Comparison of ENCODE assay signal across 18 mouse cellular contexts in the genomic region with DNA sequence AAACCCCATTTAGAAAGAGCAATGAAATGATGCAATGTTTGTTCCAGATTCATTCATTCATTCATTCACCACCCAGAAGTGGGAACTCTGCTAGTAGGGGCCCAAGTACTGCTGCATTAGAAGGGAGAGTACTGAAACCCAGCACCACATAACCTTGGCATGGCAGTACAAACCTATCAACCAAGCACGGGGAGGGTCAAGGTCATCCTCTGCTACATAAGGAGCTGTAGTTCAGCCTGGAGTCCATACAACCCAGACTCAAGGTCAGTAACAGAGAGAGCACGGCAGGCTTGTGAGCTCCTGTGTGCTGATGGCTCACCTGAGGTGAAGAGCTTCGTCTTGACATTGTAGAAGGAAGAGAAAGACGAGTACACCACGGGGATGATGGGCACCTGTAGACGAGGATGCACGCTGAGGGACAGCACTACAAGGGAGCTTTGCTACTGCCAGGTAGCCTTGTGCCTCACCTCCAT. TPM values are rescaled to one million over a fixed set of nuclear protein-coding genes. Genes with fewer than 3 reads are reported as not detected.
DNase-seq lines count a peak whose midpoint lies in the region; ATAC-seq and TF ChIP-seq lines count a peak whose summit lies in the region.
"Had no signal": no experiment of that assay in that cellular context is flagged by ENCODE, and none has a peak within 500 bp of the region (broad histone marks: within the 10 kb centered on the region; RNA-seq: fewer than 3 reads in every experiment).

No protein-coding gene starts in this region.

- no peak overlapping the region for H3K4me2 ChIP-seq in heart, embryonic 15.5 days
- H3K4me2 ChIP-seq in lung, embryonic 15.5 days, result no peak overlapping the region
- H3K4me2 ChIP-seq in liver, embryonic 14.5 days (ENCODE audit: low read depth), result no peak overlapping the region
- H3K4me2 ChIP-seq: forebrain, embryonic 15.5 days; hindbrain, embryonic 13.5 days; limb, embryonic 15.5 days; midbrain, embryonic 15.5 days; neural tube, embryonic 13.5 days had no signal

- no peaks in the 10 kb centered on the region for H3K9me3 ChIP-seq in heart, embryonic 15.5 days (replicated peaks)
- no peaks in the 10 kb centered on the region for H3K9me3 ChIP-seq in lung, embryonic 15.5 days
- no peaks in the 10 kb centered on the region for H3K9me3 ChIP-seq in liver, embryonic 14.5 days (ENCODE audit: control insufficient read depth, low read length)
- H3K9me3 ChIP-seq: forebrain, embryonic 15.5 days; hindbrain, embryonic 13.5 days; limb, embryonic 15.5 days; midbrain, embryonic 15.5 days; neural tube, embryonic 13.5 days had no signal

- H3K4me1 ChIP-seq in heart, embryonic 15.5 days (replicated peaks), result peaks cover 8% of the 10 kb centered on the region
- H3K4me1 ChIP-seq in lung, embryonic 15.5 days, result 0 out of 2 replicates have a peak, but pooled peaks cover 11% of the 10 kb centered on the region
- H3K4me1 ChIP-seq in liver, embryonic 14.5 days (replicated peaks; ENCODE audit: control insufficient read depth in 2 of 2, insufficient read depth in 2 of 2, low read length in 1 of 2), result peaks cover 0 to 16% of the 10 kb centered on the region in 2 experiments; a peak in 2 of 4 replicates
- H3K4me1 ChIP-seq: forebrain, embryonic 15.5 days; hindbrain, embryonic 13.5 days; midbrain, embryonic 15.5 days; neural tube, embryonic 13.5 days had no signal

- ATAC-seq in heart, embryonic 15.5 days (replicated peaks; ENCODE audit: insufficient number of reproducible peaks, insufficient read depth, low FRiP score, low read depth), result 0 out of 2 replicates have a peak, but pooled peaks have one; percentile 1
- ATAC-seq in lung, embryonic 15.5 days (ENCODE audit: borderline replicate concordance, extremely low read depth, low FRiP score, low TSS enrichment), result peak; percentile 13; the same call in 1 of the 2 replicates
- ATAC-seq in liver, embryonic 14.5 days (ENCODE audit: insufficient read depth), result peak; percentile 14; the same call in 1 of the 2 replicates
- ATAC-seq: forebrain, embryonic 15.5 days; midbrain, embryonic 15.5 days had no signal

- H3K4me3 ChIP-seq in heart, embryonic 15.5 days, result no peak overlapping the region
- no peak overlapping the region for H3K4me3 ChIP-seq in lung, embryonic 15.5 days
- H3K4me3 ChIP-seq in liver, embryonic 14.5 days (ENCODE audit: insufficient read depth in 1 of 2, low read depth in 2 of 2, low read length in 2 of 2), result no peak overlapping the region
- H3K4me3 ChIP-seq: forebrain, embryonic 15.5 days; hindbrain, embryonic 13.5 days; limb, embryonic 15.5 days; midbrain, embryonic 15.5 days; neural tube, embryonic 13.5 days had no signal

- intact Hi-C loops in heart, postnatal 36 days (cut with DNase I), result no loop called here

- no peak for TF ChIP-seq EP300 in liver, embryonic 14.5 days (IDR thresholded peaks at IDR 0.05; ENCODE audit: low read depth)

- H3K36me3 ChIP-seq in heart, embryonic 15.5 days, result peaks cover 27% of the 10 kb centered on the region; the same call in 1 of the 2 replicates
- peaks cover 24% of the 10 kb centered on the region; the same call in 1 of the 2 replicates for H3K36me3 ChIP-seq in lung, embryonic 15.5 days
- no peaks in the 10 kb centered on the region; the same call in 1 of the 2 replicates for H3K36me3 ChIP-seq in liver, embryonic 14.5 days (replicated peaks; ENCODE audit: control insufficient read depth, insufficient read depth, low read depth)
- H3K36me3 ChIP-seq: forebrain, embryonic 15.5 days; hindbrain, embryonic 13.5 days; midbrain, embryonic 15.5 days; neural tube, embryonic 13.5 days had no signal

- DNase-seq in heart, postnatal 36 days, result no peak
- DNase-seq in lung, postnatal 36 days, result no peak
- DNase-seq in liver, embryonic 14.5 days (ENCODE audit: low read depth in 3 of 3, low spot score in 3 of 3), result no peak
- peak; percentile 46 for DNase-seq in yolk sac, embryonic 10.5 days (ENCODE audit: low spot score)
- DNase-seq in gastrocnemius, adult 8-10 months (ENCODE audit: low spot score in 2 of 2), result no peak
- no peak for DNase-seq in gastrocnemius, postnatal 10 days
- DNase-seq: cerebellum, adult 11-12 months; gastrocnemius, postnatal 25 days had no signal

- WGBS in heart, embryonic 15.5 days, result 69% methylated on average over 7 of the region's 7 CpGs
- WGBS in lung, embryonic 15.5 days, result 79% methylated on average over 7 of the region's 7 CpGs
- WGBS in liver, embryonic 14.5 days (ENCODE audit: insufficient replicate concordance), result 62% methylated on average over 7 of the region's 7 CpGs

- no peak for TF ChIP-seq CTCF in liver, embryonic 14.5 days (IDR thresholded peaks at IDR 0.05; ENCODE audit: low read depth)

- H3K27ac ChIP-seq in heart, embryonic 15.5 days, result no peak overlapping the region
- no peak overlapping the region for H3K27ac ChIP-seq in lung, embryonic 15.5 days
- no peak overlapping the region for H3K27ac ChIP-seq in liver, embryonic 14.5 days
- H3K27ac ChIP-seq: forebrain, embryonic 15.5 days; hindbrain, embryonic 13.5 days; limb, embryonic 15.5 days; midbrain, embryonic 15.5 days; neural tube, embryonic 13.5 days had no signal

- H3K27me3 ChIP-seq in heart, embryonic 15.5 days, result no peaks in the 10 kb centered on the region
- H3K27me3 ChIP-seq in lung, embryonic 15.5 days, result no peaks in the 10 kb centered on the region
- H3K27me3 ChIP-seq in liver, embryonic 14.5 days (ENCODE audit: control insufficient read depth, insufficient read depth, low read length), result no peaks in the 10 kb centered on the region
- H3K27me3 ChIP-seq: forebrain, embryonic 15.5 days; hindbrain, embryonic 13.5 days; limb, embryonic 15.5 days; midbrain, embryonic 15.5 days; neural tube, embryonic 13.5 days had no signal

- H3K9ac ChIP-seq in heart, embryonic 15.5 days, result no peak overlapping the region
- no peak overlapping the region for H3K9ac ChIP-seq in lung, embryonic 15.5 days
- no peak overlapping the region for H3K9ac ChIP-seq in liver, embryonic 14.5 days (replicated peaks)
- H3K9ac ChIP-seq: forebrain, embryonic 15.5 days; hindbrain, embryonic 13.5 days; limb, embryonic 15.5 days; midbrain, embryonic 15.5 days; neural tube, embryonic 13.5 days had no signal

RNA-seq across cellular contexts. Expression of a gene that starts 8.1 kb away (rescaled TPM):
- not detected in 2 replicates for polyA plus RNA-seq in heart, embryonic 15.5 days (2015; fragmentation: Nextera tagmentation; extraction: Ambion mirVana)
- not detected for total RNA-seq in heart, postnatal 36 days (2021)
- not detected in 2 replicates for polyA plus RNA-seq in lung, embryonic 15.5 days (2015; fragmentation: Nextera tagmentation; extraction: Ambion mirVana)
- not detected in 2 replicates for polyA plus RNA-seq in liver, embryonic 14.5 days (2012; rRNA removed)
- not detected in 2 replicates for polyA plus RNA-seq in liver, embryonic 14.5 days (2014; fragmentation: Nextera tagmentation; extraction: Ambion mirVana)
- not detected for total RNA-seq in gastrocnemius, adult 8-10 months (2022)
- total RNA-seq in gastrocnemius, postnatal 10 days (2021), result under 1 TPM in 1 of 2 experiments, not detected in 1; 0.40 TPM
- total RNA-seq: gastrocnemius, postnatal 25 days had no signal
- polyA plus RNA-seq: C2C12; forebrain, embryonic 15.5 days; hindbrain, embryonic 13.5 days; limb, embryonic 15.5 days; midbrain, embryonic 15.5 days; neural tube, embryonic 13.5 days; spleen, adult 2 months; thymus, adult 2 months had no signal

RNA-seq across cellular contexts. Expression of a gene that starts 9.7 kb away (rescaled TPM):
- polyA plus RNA-seq in heart, embryonic 15.5 days (2015; fragmentation: Nextera tagmentation; extraction: Ambion mirVana), result 19.9 and 26.3 TPM in 2 replicates
- total RNA-seq in heart, postnatal 36 days (2021), result 10 to 100 TPM; 69.1 to 71.6 TPM
- 39.1 and 41.1 TPM in 2 replicates for polyA plus RNA-seq in lung, embryonic 15.5 days (2015; fragmentation: Nextera tagmentation; extraction: Ambion mirVana)
- 27.2 and 29.8 TPM in 2 replicates for polyA plus RNA-seq in liver, embryonic 14.5 days (2012; rRNA removed)
- polyA plus RNA-seq in liver, embryonic 14.5 days (2014; fragmentation: Nextera tagmentation; extraction: Ambion mirVana), result 31.4 and 32.8 TPM in 2 replicates
- 1 to 10 TPM; 2.9 to 8.9 (median 5.6) TPM for total RNA-seq in gastrocnemius, adult 8-10 months (2022)
- 1 to 10 TPM; 9.3 to 9.4 TPM for total RNA-seq in gastrocnemius, postnatal 10 days (2021)

RNA-seq across cellular contexts. Expression of a gene that starts 14.7 kb away (rescaled TPM):
- polyA plus RNA-seq in heart, embryonic 15.5 days (2015; fragmentation: Nextera tagmentation; extraction: Ambion mirVana), result 159 and 197 TPM in 2 replicates
- total RNA-seq in heart, postnatal 36 days (2021), result 100 to 1,000 TPM; 146 to 183 TPM
- 339 and 341 TPM in 2 replicates for polyA plus RNA-seq in lung, embryonic 15.5 days (2015; fragmentation: Nextera tagmentation; extraction: Ambion mirVana)
- polyA plus RNA-seq in liver, embryonic 14.5 days (2012; rRNA removed), result 61.7 and 68.0 TPM in 2 replicates
- 46.8 and 47.6 TPM in 2 replicates for polyA plus RNA-seq in liver, embryonic 14.5 days (2014; fragmentation: Nextera tagmentation; extraction: Ambion mirVana)
- 10 to 100 TPM; 28.7 to 37.4 (median 31.6) TPM for total RNA-seq in gastrocnemius, adult 8-10 months (2022)
- total RNA-seq in gastrocnemius, postnatal 10 days (2021), result 100 to 1,000 TPM; 104 to 147 TPM

RNA-seq across cellular contexts. Expression of a gene that starts 33.8 kb away (rescaled TPM):
- 12.2 and 18.0 TPM in 2 replicates for polyA plus RNA-seq in heart, embryonic 15.5 days (2015; fragmentation: Nextera tagmentation; extraction: Ambion mirVana)
- 10 to 100 TPM; 26.4 to 28.3 TPM for total RNA-seq in heart, postnatal 36 days (2021)
- polyA plus RNA-seq in lung, embryonic 15.5 days (2015; fragmentation: Nextera tagmentation; extraction: Ambion mirVana), result 21.8 and 23.5 TPM in 2 replicates
- 0.78 and 0.94 TPM in 2 replicates for polyA plus RNA-seq in liver, embryonic 14.5 days (2012; rRNA removed)
- 0.70 and 0.78 TPM in 2 replicates for polyA plus RNA-seq in liver, embryonic 14.5 days (2014; fragmentation: Nextera tagmentation; extraction: Ambion mirVana)
- 1 to 10 TPM; 1.3 to 2.1 (median 1.6) TPM for total RNA-seq in gastrocnemius, adult 8-10 months (2022)
- 1 to 10 TPM; 2.9 to 3.4 TPM for total RNA-seq in gastrocnemius, postnatal 10 days (2021)

Comparison
In these comparisons a context has a peak if more than half of its experiments do, and no peak if none do; other contexts are left out.
1. RNA of a gene that starts 9.7 kb away (total RNA-seq): 69.1 to 71.6 TPM in heart, postnatal 36 days; 9.3 to 9.4 TPM in gastrocnemius, postnatal 10 days and 2.9 to 8.9 TPM in gastrocnemius, adult 8-10 months; every median in the first group is over 4 times any median in the second.
2. Peak in every context shown above with its lines, with median percentiles within 50 percentile points of each other: ATAC-seq.